Mouse (Mus musculus) right cerebral cortex, adult 2 months (tissue): Measurements from ENCODE around the gene Hist1h4f.
A peak's percentile ranks its signal among the peaks of the same experiment; 100 is the strongest.
"Not testable (repeated sequence)": the region's sequence is repeated elsewhere in the genome, so short reads cannot be mapped to it uniquely, and the experiment has no call there.

Source experiments
- DNase-seq, 2 experiments: peaks; one replicate each; pipeline ENCODE4 v3.0.0; 2021 to 2022; ENCODE audit warnings: low spot score in 2 of 2

Gene Hist1h4f

GRCm38 (mm10) chr13:23576351-23576881 lies 25.0 kb upstream of the Hist1h4f start:
- DNase-seq, result no peak

- peak; percentile 18 to 33 for DNase-seq
Observed at GRCm38 (mm10) chr13:23575864-23576313, 24.4 kb upstream of the Hist1h4f start.

GRCm38 (mm10) chr13:23575271-23575851 lies 23.9 kb upstream of the Hist1h4f start, which contains the start of gene Hist1h3d:
Gene Hist1h3d (plus strand): TSS chr13:23575763.
- DNase-seq, result peak; percentile 70 to 72

DNA sequence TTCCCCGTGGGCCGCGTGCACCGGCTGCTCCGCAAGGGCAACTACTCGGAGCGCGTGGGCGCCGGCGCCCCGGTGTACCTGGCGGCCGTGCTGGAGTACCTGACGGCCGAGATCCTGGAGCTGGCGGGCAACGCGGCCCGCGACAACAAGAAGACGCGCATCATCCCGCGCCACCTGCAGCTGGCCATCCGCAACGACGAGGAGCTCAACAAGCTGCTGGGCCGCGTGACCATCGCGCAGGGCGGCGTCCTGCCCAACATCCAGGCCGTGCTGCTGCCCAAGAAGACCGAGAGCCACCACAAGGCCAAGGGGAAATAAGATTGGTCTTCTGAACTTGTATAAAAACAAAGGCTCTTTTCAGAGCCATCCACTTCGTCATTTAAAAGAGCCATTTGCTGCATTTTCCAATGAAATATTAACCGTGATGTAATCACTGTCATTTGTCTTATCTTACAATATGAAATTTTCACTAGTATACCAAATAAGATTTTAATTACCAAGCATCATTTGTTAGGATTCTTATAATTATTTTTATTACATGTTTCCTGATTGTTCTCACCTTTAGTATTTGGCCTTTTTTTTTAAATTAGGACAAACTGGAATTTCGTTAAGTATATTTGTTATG lies 23.2 kb upstream of the Hist1h4f start:
- not testable (repeated sequence) for DNase-seq

DNA sequence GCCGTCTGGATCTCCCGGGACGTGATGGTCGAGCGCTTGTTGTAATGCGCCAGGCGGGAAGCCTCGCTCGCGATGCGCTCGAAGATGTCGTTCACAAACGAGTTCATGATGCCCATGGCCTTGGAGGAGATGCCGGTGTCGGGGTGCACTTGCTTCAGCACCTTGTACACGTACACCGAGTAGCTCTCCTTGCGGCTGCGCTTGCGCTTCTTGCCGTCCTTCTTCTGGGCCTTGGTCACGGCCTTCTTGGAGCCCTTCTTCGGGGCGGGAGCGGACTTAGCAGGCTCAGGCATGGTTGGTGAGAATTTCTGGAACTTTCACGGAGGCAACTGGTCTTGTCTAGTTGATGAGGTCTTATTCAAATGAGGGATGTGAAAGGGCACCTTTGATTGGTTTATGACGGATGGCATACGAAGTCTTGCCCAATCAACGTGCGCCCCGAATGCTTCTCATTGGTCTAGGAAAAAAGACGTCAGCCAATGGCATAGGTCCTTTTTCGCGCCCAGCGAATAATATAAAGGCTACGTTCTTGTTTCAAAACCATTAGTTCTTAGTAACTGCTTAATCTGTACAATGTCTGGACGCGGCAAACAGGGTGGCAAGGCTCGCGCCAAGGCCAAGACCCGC lies 22.6 kb upstream of the Hist1h4f start, which contains the start of the genes Hist1h2bf and Hist1h2ad:
Gene Hist1h2bf (minus strand): TSS at position 299 of the 627 bp plus-strand sequence.
Gene Hist1h2ad (plus strand): TSS at position 484 of the 627 bp plus-strand sequence.
- DNase-seq, result peak; percentile 93 to 96

DNA sequence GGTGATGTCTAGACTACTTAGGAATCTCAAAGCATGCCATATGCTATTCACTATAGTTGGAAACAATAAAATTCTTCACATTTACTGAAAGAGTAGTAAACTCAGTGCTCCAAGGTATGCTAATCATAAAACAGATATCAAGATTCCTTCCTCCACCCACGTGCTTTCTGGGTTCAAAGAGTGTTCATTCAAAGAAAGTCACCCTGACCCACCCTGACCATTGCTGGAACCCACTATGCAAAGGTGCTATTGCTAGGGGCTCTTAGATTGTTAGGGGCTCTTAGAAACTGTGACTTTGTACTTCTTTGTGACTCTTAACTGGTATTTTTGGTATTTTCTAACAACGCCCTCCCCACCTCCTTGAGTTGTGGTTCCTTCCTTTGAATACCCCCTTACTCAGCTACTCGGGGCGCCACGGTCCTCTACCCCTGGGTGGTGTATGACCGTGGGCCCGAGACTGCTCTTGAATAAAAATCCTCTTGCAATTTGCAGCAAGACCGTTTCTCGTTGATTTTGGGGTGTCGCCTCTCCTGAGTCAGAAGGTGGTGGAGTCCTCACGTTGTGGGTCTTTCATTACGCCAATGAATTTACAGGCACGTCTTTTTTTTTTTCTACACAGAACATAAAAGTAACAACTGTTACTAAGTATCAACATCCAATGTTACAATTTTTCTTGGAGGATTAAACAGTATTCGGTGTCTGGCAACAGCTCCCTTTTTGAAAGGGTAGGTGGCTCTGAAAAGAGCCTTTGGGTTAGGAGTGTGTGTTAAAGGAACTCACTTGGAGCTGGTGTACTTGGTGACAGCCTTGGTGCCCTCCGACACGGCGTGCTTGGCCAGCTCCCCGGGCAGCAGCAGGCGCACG lies 21.8 kb upstream of the Hist1h4f start:
- DNase-seq, result not testable (repeated sequence)

DNA sequence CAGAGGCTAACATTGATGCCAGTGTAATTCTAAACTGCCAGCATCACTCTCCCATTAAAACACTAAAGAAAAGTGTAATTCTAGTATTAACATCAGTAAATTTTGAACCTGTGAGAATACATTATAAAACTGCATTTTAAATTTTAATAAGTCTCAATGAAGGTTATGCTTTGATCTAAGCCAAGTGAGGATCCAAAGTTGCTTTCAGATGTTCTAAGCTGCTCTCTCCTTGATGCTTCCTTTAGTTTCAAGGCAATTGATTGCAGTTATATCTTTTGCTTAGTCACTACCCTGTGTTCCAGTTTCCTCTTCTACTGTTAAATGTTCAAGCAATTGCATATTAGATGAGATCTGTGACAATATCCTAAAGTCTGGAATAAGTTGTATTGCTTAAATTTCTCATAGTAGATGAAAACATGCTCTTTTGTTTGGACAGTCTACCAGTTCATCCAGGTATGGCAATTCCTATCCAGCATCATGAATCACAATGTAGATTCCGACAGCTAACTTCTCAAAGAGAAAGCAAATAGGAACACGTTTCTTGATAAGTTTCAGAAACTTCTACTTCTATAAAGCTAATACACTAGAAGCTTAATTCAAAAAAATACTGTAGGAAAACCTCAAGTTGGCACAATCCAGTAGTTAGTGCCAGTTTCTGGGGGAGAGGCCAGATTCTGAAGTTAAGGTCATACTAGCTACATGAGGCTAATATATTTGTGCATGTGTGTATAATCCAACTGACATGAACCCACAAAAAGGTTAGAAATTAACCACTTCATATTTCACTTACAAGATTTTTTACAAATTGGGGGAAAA lies 21.0 kb upstream of the Hist1h4f start:
- no peak for DNase-seq

GRCm38 (mm10) chr13:23571504-23572217 lies 20.2 kb upstream of the Hist1h4f start:
- not testable (repeated sequence) for DNase-seq

GRCm38 (mm10) chr13:23571022-23571503 lies 19.6 kb upstream of the Hist1h4f start, which contains the start of the genes Hist1h2ae and Hist1h2bg:
Gene Hist1h2ae (minus strand): TSS chr13:23571220.
Gene Hist1h2bg (plus strand): TSS chr13:23571396.
- DNase-seq, result peak; percentile 74 to 75

GRCm38 (mm10) chr13:23570261-23571021 lies 19.0 kb upstream of the Hist1h4f start:
- DNase-seq, result not testable (repeated sequence)

- no peak for DNase-seq
Observed at GRCm38 (mm10) chr13:23564482-23564881, 13.0 kb upstream of the Hist1h4f start.

DNA sequence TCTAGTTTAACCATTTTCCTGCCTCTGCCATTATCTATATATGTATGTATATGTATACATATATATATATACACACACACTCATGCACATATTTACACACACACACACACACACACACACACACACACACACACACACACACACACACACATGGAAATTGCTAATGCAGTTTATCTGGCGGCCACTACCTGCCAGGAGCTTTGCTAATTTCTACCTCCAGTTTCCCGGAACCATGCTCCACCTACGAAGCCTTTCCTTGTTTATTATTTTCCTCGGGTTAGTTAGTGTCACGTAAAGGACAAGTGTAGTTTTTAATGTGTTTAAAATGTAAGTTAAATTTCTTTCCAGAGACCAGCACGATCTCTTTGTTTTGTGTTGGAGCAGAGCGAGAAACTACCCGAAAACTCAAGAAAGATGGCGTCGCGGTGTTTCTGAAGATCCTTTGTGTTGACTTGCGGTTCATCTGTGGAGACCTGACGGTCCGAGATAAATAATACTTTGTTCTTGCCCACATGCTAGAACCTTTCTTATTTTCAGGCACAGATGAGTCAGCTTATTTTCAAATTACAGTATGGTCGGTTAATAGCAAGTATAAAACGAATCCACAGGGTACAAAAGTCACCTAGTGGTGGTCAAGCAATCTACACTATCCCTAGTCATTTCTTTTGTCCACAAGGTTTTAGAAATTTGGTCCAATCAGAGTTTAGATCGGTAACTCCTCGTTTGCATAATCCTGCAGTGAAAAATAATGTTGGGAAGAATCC lies 11.4 kb upstream of the Hist1h4f start:
- DNase-seq, result peak in 1 of 2 experiments; percentile 52

DNA sequence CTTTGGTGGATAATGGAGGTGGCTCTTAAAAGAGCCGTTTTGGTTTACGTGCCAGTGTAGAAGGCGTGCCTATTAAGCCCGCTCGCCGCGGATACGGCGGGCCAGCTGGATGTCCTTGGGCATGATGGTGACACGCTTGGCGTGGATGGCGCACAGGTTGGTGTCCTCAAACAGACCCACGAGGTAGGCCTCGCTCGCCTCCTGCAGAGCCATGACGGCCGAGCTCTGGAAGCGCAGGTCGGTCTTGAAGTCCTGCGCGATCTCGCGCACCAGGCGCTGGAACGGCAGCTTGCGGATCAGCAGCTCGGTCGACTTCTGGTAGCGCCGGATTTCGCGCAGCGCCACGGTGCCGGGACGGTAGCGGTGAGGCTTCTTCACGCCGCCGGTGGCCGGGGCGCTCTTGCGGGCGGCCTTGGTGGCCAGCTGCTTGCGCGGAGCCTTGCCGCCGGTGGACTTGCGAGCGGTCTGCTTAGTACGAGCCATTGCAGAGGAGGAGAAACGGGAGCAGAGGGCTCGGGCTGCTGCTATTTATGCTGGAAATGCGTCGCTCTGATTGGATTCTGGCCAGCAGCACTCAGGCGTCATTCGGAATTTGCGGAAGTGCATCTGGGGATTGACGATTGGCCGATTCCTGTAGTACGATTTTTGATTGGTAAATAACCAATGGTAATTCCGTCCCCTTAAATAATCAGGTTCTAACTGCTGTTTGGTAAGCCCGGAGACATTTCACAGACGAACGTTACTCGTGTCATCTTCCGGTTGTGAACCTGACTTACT lies 10.6 kb upstream of the Hist1h4f start, which contains the start of gene Hist1h3e:
Gene Hist1h3e (minus strand): TSS at position 487 of the 777 bp plus-strand sequence.
- peak; percentile 95 for DNase-seq

GRCm38 (mm10) chr13:23561531-23561882 lies 10.1 kb upstream of the Hist1h4f start:
- not testable (repeated sequence) for DNase-seq

DNA sequence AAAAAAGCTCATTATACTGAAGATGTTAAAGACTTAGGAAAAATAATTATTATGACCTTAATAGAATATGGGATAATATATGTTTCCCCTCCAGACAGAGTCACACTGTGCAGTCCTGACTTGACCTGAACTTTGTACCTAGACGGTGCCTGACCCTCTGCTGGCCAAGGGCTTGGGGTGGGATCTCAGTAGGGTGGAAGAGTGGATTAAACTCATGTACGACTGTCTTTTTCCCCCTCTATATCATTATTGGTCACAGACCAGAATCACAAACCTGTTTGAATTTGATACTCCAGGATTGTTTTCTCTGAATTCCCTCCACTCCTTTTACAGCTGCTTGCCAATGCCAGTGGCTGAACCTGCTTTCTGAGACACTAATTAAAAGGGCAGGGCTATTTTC lies 9.3 kb upstream of the Hist1h4f start:
- not testable (repeated sequence) for DNase-seq

GRCm38 (mm10) chr13:23556906-23557305 lies 5.5 kb upstream of the Hist1h4f start:
- DNase-seq, result no peak

DNA sequence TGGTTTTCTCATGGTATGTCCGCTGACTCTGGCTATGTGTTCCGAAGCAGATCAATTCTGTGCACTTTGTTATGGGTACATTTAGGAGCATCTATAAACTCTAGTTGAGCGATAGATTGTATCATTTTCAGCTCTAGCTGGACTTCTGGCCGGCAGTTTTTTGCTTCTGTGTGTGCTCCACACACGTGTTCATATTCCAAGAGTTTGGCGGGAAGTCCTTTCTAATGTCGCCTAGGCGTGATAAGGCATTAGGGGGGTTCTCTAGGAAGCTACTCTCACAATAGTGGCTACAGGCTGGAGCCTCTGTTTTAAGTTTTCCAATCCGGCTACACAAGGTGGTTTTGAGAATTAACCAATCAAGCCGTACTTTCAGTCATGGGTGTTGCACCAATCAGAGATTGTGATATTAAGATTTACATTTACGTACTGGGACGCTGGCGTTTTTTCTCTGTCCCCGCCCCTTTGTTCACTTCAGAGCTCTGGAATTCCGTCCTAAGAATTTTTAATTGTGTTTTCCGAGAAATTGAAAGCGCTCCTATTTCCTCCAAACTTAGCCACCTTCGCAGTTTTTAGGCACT lies 4.5 kb upstream of the Hist1h4f start:
- peak; percentile 72 to 74 for DNase-seq
